Mouse (Mus musculus): ENCODE measurements around the gene Scyl1. TPM values are rescaled to one million over a fixed set of nuclear protein-coding genes. Genes with fewer than 3 reads are reported as not detected.

Scyl1 gene
- polyA plus RNA-seq, 1 experiment from 2014 or later: 38.1 TPM

DNA sequence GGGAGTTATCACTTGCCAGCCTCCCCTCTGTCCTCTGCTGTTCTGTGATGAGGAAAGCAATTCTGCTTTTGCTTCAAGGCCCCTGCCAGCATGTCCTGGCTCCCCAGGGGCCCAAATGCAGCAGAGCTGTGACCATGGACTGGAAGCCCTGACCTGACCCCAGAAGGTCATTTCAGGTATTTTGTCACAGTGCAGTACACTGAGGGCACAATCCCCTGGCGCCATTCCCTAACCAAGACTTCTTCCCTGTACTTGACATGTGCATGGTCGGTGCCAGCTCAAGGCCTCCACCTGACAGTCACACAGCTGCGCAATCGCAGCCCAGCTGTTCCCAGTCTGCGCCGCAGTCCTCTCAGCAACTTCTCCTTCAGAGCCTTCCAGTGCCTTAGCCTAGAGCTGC is 8.1 kb downstream of the Scyl1 start:
- no peak overlapping the region for H3K27ac ChIP-seq (replicated peaks)
- H3K9ac ChIP-seq (ENCODE audit: low read length): no peak overlapping the region
- H3K4me1 ChIP-seq (replicated peaks; ENCODE audit: control insufficient read depth, insufficient read depth): no peaks in the 10 kb centered on the region
- H3K27me3 ChIP-seq (ENCODE audit: control insufficient read depth, insufficient read depth, low read length): no peaks in the 10 kb centered on the region
- ATAC-seq (ENCODE audit: low FRiP score, low TSS enrichment): no peak
- 88% methylated on average over 6 of the region's 6 CpGs for WGBS
- no peak overlapping the region for H3K4me3 ChIP-seq (ENCODE audit: low read depth, low read length)
- no peak for TF ChIP-seq CTCF (IDR thresholded peaks at IDR 0.05; ENCODE audit: low read depth)
- TF ChIP-seq EP300 (optimal IDR thresholded peaks at IDR 0.05): no peak
- no peak overlapping the region for H3K4me2 ChIP-seq (replicated peaks; ENCODE audit: low read depth)
- peaks cover 57% of the 10 kb centered on the region for H3K36me3 ChIP-seq (ENCODE audit: control insufficient read depth, insufficient read depth, low read length)
- DNase-seq (ENCODE audit: low spot score): no peak
- no peaks in the 10 kb centered on the region for H3K9me3 ChIP-seq (ENCODE audit: control insufficient read depth, low read length)

DNA sequence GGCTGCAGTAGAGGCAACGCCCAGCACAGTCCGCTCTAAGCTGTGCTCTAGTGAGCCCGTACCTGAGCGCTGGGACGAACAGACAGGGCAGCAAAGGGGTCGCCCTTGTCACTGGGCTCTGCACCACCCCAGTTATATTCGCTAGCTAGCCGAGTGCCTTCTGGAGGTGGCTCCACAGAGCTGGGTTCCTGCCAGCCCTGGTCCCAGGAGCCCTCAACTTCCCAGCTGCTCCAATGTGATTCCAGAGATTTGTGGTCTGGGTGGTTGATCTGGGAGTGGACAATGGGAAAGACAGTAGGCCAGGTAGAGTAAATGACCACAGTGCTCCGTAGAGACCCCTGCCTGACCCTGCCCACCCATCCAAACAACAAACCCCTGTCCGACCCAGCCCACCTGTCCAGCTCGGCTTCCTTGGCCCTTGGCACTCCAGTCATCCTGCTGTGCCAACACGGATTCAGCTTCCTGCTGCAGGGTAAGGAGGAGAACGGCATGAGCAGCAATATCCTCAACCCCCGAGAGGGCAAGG is 12.3 kb downstream of the Scyl1 start:
- ATAC-seq (ENCODE audit: low FRiP score, low TSS enrichment) (no peak; the same call in 1 of the 2 replicates), DNase-seq (ENCODE audit: low spot score) (no peak)
- Histone ChIP-seq H3K9ac (ENCODE audit: low read length) (no peak overlapping the region), H3K4me3 (ENCODE audit: low read depth, low read length) (no peak overlapping the region), H3K4me1 (replicated peaks; ENCODE audit: control insufficient read depth, insufficient read depth) (no peaks in the 10 kb centered on the region), H3K27ac (replicated peaks) (no peak overlapping the region), H3K4me2 (replicated peaks; ENCODE audit: low read depth) (no peak overlapping the region), H3K36me3 (ENCODE audit: control insufficient read depth, insufficient read depth, low read length) (peaks cover 49% of the 10 kb centered on the region), H3K9me3 (ENCODE audit: control insufficient read depth, low read length) (no peaks in the 10 kb centered on the region), H3K27me3 (ENCODE audit: control insufficient read depth, insufficient read depth, low read length) (no peaks in the 10 kb centered on the region)
- WGBS: 84% methylated on average over 14 of the region's 14 CpGs
- no peak for TF ChIP-seq EP300 (optimal IDR thresholded peaks at IDR 0.05)
- no peak for TF ChIP-seq CTCF (IDR thresholded peaks at IDR 0.05; ENCODE audit: low read depth)

DNA sequence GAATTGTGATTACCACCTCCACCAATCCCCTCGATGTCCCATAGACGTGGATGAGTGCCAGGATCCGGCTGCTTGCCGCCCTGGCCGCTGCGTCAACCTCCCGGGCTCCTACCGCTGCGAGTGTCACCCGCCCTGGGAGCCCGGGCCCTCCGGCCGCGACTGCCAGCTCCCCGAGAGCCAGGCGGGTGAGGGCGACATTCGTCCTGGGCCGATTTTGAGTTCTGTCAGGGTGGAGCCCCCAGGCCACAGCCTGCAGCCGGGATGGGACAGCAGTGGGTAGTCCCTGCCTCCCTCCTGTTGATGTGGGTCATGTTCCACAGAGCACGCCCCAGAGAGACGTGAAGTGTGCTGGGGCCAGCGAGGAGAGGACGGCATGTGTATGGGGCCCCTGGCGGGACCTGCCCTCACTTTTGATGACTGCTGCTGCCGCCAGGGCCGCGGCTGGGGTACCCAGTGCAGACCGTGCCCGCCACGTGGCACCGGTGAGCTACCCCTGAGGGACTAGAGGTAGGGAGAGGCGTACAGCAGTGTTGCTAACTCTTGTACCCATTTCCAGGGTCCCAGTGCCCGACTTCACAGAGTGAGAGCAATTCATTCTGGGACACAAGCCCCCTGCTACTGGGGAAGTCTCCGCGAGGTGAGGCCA is 14.1 kb downstream of the Scyl1 start:
- TF ChIP-seq EP300 (optimal IDR thresholded peaks at IDR 0.05): no peak
- TF ChIP-seq CTCF (IDR thresholded peaks at IDR 0.05; ENCODE audit: low read depth): no peak
- H3K4me1 ChIP-seq (replicated peaks; ENCODE audit: control insufficient read depth, insufficient read depth): no peaks in the 10 kb centered on the region
- peak; percentile 27; the same call in 1 of the 2 replicates for ATAC-seq (ENCODE audit: low FRiP score, low TSS enrichment)
- no peak overlapping the region; the same call in 1 of the 2 replicates for H3K9ac ChIP-seq (ENCODE audit: low read length)
- H3K36me3 ChIP-seq (ENCODE audit: control insufficient read depth, insufficient read depth, low read length): peaks cover 39% of the 10 kb centered on the region
- no peak overlapping the region for H3K4me3 ChIP-seq (ENCODE audit: low read depth, low read length)
- H3K4me2 ChIP-seq (replicated peaks; ENCODE audit: low read depth): peak overlapping the region; percentile 31
- H3K9me3 ChIP-seq (ENCODE audit: control insufficient read depth, low read length): no peaks in the 10 kb centered on the region
- DNase-seq (ENCODE audit: low spot score): no peak
- H3K27me3 ChIP-seq (ENCODE audit: control insufficient read depth, insufficient read depth, low read length): no peaks in the 10 kb centered on the region
- WGBS: 39% methylated on average over 36 of the region's 36 CpGs
- H3K27ac ChIP-seq (replicated peaks): no peak overlapping the region

DNA sequence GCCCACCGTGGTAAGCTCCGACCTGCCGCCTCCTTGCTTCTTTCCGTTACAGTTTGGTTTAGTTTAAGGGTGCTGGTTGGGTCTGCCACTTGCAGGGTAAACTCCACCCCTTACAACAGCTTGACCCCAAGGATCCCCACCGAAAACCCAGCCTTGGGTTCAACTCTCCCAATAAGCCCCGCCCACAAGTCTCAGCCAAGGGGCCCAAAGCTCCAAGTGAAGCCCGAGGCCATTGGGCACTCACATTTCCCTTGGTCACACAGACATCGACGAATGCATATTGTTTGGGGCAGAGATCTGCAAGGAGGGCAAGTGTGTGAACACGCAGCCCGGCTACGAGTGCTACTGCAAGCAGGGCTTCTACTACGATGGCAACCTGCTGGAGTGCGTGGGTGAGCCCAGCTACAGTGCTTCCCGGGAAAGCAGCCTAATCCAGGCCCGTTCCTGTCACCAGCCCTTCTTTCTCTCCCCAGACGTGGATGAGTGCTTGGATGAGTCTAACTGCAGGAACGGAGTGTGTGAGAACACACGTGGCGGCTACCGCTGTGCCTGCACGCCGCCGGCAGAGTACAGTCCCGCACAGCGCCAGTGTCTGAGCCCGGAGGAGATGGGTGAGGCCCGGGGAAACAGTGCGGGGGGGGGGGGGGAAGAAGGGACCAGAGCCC is 14.8 kb downstream of the Scyl1 start:
- no peaks in the 10 kb centered on the region for H3K27me3 ChIP-seq (ENCODE audit: control insufficient read depth, insufficient read depth, low read length)
- no peak overlapping the region for H3K4me3 ChIP-seq (ENCODE audit: low read depth, low read length)
- ATAC-seq (ENCODE audit: low FRiP score, low TSS enrichment) (peak; percentile 45; the same call in 1 of the 2 replicates), DNase-seq (ENCODE audit: low spot score) (no peak)
- TF ChIP-seq CTCF (IDR thresholded peaks at IDR 0.05; ENCODE audit: low read depth): no peak
- TF ChIP-seq EP300 (optimal IDR thresholded peaks at IDR 0.05): no peak
- H3K9ac ChIP-seq (ENCODE audit: low read length): no peak overlapping the region
- peak overlapping the region; percentile 31 for H3K4me2 ChIP-seq (replicated peaks; ENCODE audit: low read depth)
- peaks cover 36% of the 10 kb centered on the region for H3K36me3 ChIP-seq (ENCODE audit: control insufficient read depth, insufficient read depth, low read length)
- H3K9me3 ChIP-seq (ENCODE audit: control insufficient read depth, low read length): no peaks in the 10 kb centered on the region
- 31% methylated on average over 25 of the region's 29 CpGs for WGBS
- no peaks in the 10 kb centered on the region; the same call in 1 of the 2 replicates for H3K4me1 ChIP-seq (replicated peaks; ENCODE audit: control insufficient read depth, insufficient read depth)
- no peak overlapping the region for H3K27ac ChIP-seq (replicated peaks)

DNA sequence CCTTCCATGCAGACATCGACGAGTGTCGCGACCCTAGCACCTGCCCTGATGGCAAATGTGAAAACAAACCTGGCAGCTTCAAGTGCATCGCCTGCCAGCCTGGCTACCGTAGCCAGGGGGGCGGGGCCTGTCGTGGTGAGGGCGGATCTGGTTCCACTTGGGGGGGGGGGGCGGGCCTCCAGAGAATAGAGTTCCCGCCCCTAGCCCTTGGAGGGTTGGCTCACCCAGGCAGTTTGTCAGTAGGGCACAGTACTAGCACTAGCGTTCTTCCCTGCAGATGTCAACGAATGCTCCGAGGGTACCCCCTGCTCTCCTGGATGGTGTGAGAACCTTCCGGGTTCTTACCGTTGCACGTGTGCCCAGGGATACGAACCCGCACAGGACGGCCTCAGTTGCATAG is 19.5 kb downstream of the Scyl1 start:
- ATAC-seq (ENCODE audit: low FRiP score, low TSS enrichment) (peak; percentile 6; the same call in 1 of the 2 replicates), DNase-seq (ENCODE audit: low spot score) (peak; percentile 72)
- Histone ChIP-seq H3K27ac (replicated peaks) (no peak overlapping the region), H3K27me3 (ENCODE audit: control insufficient read depth, insufficient read depth, low read length) (no peaks in the 10 kb centered on the region), H3K4me3 (ENCODE audit: low read depth, low read length) (no peak overlapping the region), H3K36me3 (ENCODE audit: control insufficient read depth, insufficient read depth, low read length) (no peaks in the 10 kb centered on the region), H3K9me3 (ENCODE audit: control insufficient read depth, low read length) (no peaks in the 10 kb centered on the region), H3K4me2 (replicated peaks; ENCODE audit: low read depth) (no peak overlapping the region), H3K9ac (ENCODE audit: low read length) (no peak overlapping the region), H3K4me1 (replicated peaks; ENCODE audit: control insufficient read depth, insufficient read depth) (no peaks in the 10 kb centered on the region; the same call in 1 of the 2 replicates)
- TF ChIP-seq EP300 (optimal IDR thresholded peaks at IDR 0.05): no peak
- no peak for TF ChIP-seq CTCF (IDR thresholded peaks at IDR 0.05; ENCODE audit: low read depth)
- 20% methylated on average over 20 of the region's 20 CpGs for WGBS

DNA sequence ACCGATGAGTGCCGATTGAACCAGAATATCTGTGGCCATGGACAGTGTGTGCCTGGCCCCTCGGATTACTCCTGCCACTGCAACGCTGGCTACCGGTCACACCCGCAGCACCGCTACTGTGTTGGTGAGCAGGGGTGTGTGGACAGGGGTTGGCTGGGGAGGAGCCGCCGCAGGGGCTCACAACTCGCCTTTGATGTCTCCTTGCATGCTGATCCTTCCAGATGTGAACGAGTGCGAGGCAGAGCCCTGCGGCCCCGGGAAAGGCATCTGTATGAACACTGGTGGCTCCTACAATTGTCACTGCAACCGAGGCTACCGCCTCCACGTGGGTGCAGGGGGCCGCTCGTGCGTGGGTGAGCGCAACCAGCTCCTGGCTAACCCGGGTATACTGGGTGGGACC is 20.3 kb downstream of the Scyl1 start:
- H3K9me3 ChIP-seq (ENCODE audit: control insufficient read depth, low read length): no peaks in the 10 kb centered on the region
- DNase-seq (ENCODE audit: low spot score) (no peak), ATAC-seq (ENCODE audit: low FRiP score, low TSS enrichment) (no peak)
- WGBS: 37% methylated on average over 22 of the region's 22 CpGs
- no peak overlapping the region for H3K9ac ChIP-seq (ENCODE audit: low read length)
- H3K4me1 ChIP-seq (replicated peaks; ENCODE audit: control insufficient read depth, insufficient read depth): peaks cover under 1% of the 10 kb centered on the region
- no peak overlapping the region for H3K4me2 ChIP-seq (replicated peaks; ENCODE audit: low read depth)
- no peak overlapping the region for H3K27ac ChIP-seq (replicated peaks)
- H3K4me3 ChIP-seq (ENCODE audit: low read depth, low read length): no peak overlapping the region
- no peak for TF ChIP-seq EP300 (optimal IDR thresholded peaks at IDR 0.05)
- TF ChIP-seq CTCF (IDR thresholded peaks at IDR 0.05; ENCODE audit: low read depth): no peak
- H3K36me3 ChIP-seq (ENCODE audit: control insufficient read depth, insufficient read depth, low read length): no peaks in the 10 kb centered on the region
- no peaks in the 10 kb centered on the region for H3K27me3 ChIP-seq (ENCODE audit: control insufficient read depth, insufficient read depth, low read length)

Measured in stomach, postnatal 0 days (tissue).